Mouse (Mus musculus): Measurements from ENCODE around the gene Hnrnph1.

GRCm38 (mm10) chr11:50373086-50373485 is 3.7 kb upstream of the Hnrnph1 start:
- TF ChIP-seq CTCF (IDR thresholded peaks at IDR 0.05; ENCODE audit: extremely low read depth, insufficient read length, insufficient replicate concordance, low read depth, low read length): no peak
- no peak for TF ChIP-seq POLR2A (IDR thresholded peaks at IDR 0.05; ENCODE audit: low read depth, low read length)

All from small intestine, adult 2 months (tissue).